Mouse (Mus musculus) CH12.LX (cell line): ENCODE results near the gene Vmn2r60.

ENCODE experiments used
- CHD1 ChIP-seq: IDR thresholded peaks from 2 replicates; pipeline ENCODE4 v1.6.1; 2012; ENCODE audit warnings: low read depth, low read length, improper control_type of control experiment, inconsistent platforms
- CTCF ChIP-seq, 2 experiments: IDR thresholded peaks in 1 of 2; conservative IDR thresholded peaks in 1 of 2; 2 replicates each; pipeline ENCODE4 v1.5.1; 2011 to 2012; ENCODE audit warnings: low read depth in 2 of 2, low read length in 2 of 2, improper control_type of control experiment in 1 of 2, inconsistent platforms in 1 of 2, mild to moderate bottlenecking in 1 of 2, moderate library complexity in 1 of 2
- E2F4 ChIP-seq: IDR thresholded peaks from 2 replicates; pipeline ENCODE4 v1.6.1; 2011; ENCODE audit warnings: low read depth, low read length, improper control_type of control experiment; ENCODE audit not compliant: insufficient replicate concordance
- HCFC1 ChIP-seq: IDR thresholded peaks from 2 replicates; pipeline ENCODE4 v1.6.1; 2012; ENCODE audit warnings: low read depth, mild to moderate bottlenecking, inconsistent platforms, low read length, improper control_type of control experiment
- MAX ChIP-seq: IDR thresholded peaks from 2 replicates; pipeline ENCODE4 v1.6.1; 2011; ENCODE audit warnings: low read length, improper control_type of control experiment
- MYC ChIP-seq: IDR thresholded peaks from 2 replicates; pipeline ENCODE4 v1.6.1; 2011; ENCODE audit warnings: low read depth, mild to moderate bottlenecking, improper control_type of control experiment, low read length
- POLR2A ChIP-seq: IDR thresholded peaks from 2 replicates; pipeline ENCODE4 v1.6.1; 2011; ENCODE audit warnings: low read depth, mild to moderate bottlenecking, improper control_type of control experiment, low read length
- POLR2AphosphoS2 ChIP-seq: IDR thresholded peaks from 2 replicates; pipeline ENCODE4 v1.6.1; 2011; ENCODE audit warnings: low read depth, low read length, improper control_type of control experiment
- ZC3H11A ChIP-seq: IDR thresholded peaks from 2 replicates; pipeline ENCODE4 v1.6.1; 2012; ENCODE audit warnings: low read depth, mild to moderate bottlenecking, inconsistent platforms, low read length, improper control_type of control experiment

GRCm38 (mm10) chr7:42058923-42059322 is 48.6 kb upstream of the Vmn2r60 start, which contains the start of gene Vmn2r59:
- no peak for TF ChIP-seq MYC
- TF ChIP-seq CHD1 = no peak
- no peak for TF ChIP-seq MAX
- no peak for TF ChIP-seq CTCF (conservative IDR thresholded peaks at IDR 0.05 in 1 of 2, IDR thresholded peaks at IDR 0.05 in 1 of 2; ENCODE audit: low read depth in 2 of 2, low read length in 2 of 2)
- no peak for TF ChIP-seq POLR2AphosphoS2
- no peak for TF ChIP-seq POLR2A
- TF ChIP-seq ZC3H11A = no peak
- TF ChIP-seq HCFC1 = no peak
- TF ChIP-seq E2F4 = no peak
